Mouse (Mus musculus): Measurements from ENCODE around the gene Iqcj. TPM values are rescaled to one million over a fixed set of nuclear protein-coding genes. Genes with fewer than 3 reads are reported as not detected.

The Iqcj gene
- total and polyA plus RNA-seq, 2 experiments from 2014 or later, result 0.24 to 2.5 TPM

GRCm38 (mm10) chr3:68105081-68105685, 213.2 kb downstream of the Iqcj start:
- DNase-seq, result no peak
- TF ChIP-seq CTCF (IDR thresholded peaks at IDR 0.05; ENCODE audit: low read depth), result no peak
- H3K4me3 ChIP-seq (ENCODE audit: low read depth, low read length), result no peak overlapping the region
- H3K9ac ChIP-seq, result no peak overlapping the region
- H3K36me3 ChIP-seq (ENCODE audit: insufficient read depth), result no peaks in the 10 kb centered on the region
- no peaks in the 10 kb centered on the region for H3K4me1 ChIP-seq (ENCODE audit: insufficient read depth)
- ATAC-seq, result no peak
- 21% methylated on average over 2 of the region's 2 CpGs for WGBS
- H3K27me3 ChIP-seq (ENCODE audit: insufficient read depth, low read length), result no peaks in the 10 kb centered on the region
- no peak overlapping the region for H3K4me2 ChIP-seq (ENCODE audit: low read depth)
- no peak overlapping the region for H3K27ac ChIP-seq (ENCODE audit: low read depth, low read length)
- no peaks in the 10 kb centered on the region for H3K9me3 ChIP-seq (ENCODE audit: low read length)

Other genes with a start within 250 kb of the Iqcj start
- gene Iqschfp, start within 50 bp of the Iqcj start, total RNA-seq (2014; rRNA removed), result 8.6 and 8.8 TPM in 2 replicates
- 5.9 and 6.6 TPM in 2 replicates for gene Iqschfp, start within 50 bp of the Iqcj start, polyA plus RNA-seq (2015; fragmentation: Nextera tagmentation; extraction: Ambion mirVana)
- 114 and 140 TPM in 2 replicates for gene Schip1, start 172.6 kb downstream of the Iqcj start, total RNA-seq (2014; rRNA removed)
- 192 and 204 TPM in 2 replicates for gene Schip1, start 172.6 kb downstream of the Iqcj start, polyA plus RNA-seq (2015; fragmentation: Nextera tagmentation; extraction: Ambion mirVana)

All from forebrain, postnatal 0 days (tissue).